Mouse (Mus musculus) layer of hippocampus, adult 9-11 months (tissue): Measurements from ENCODE around the gene Amfr.

ENCODE experiments used
- DNase-seq: peaks from one replicate; pipeline ENCODE4 v3.0.0; 2022

Gene Amfr

DNA sequence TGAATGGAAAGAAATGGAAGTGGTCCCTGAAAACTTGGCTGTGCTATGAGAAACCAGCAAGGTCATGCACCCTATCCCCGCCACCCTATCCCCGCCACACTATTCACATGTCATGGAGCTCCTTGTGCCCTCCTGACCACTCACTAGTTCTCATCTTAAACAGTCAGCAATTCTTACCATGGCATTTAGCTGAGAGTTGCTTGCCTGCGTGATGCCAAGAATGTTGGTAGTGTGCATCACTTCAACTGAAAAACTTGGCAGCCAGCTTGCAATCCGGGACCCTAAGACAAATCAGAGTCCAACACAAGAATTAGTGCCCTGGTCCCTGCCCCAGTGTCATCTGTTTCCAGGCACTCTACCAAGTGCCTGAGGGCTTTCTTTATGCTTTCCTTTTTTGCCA lies 32.5 kb downstream of the Amfr start:
- no peak for DNase-seq

- no peak for DNase-seq
Observed at GRCm38 (mm10) chr8:93976446-93977211, 36.0 kb downstream of the Amfr start.

- no peak for DNase-seq
Observed at GRCm38 (mm10) chr8:93975358-93975757, 37.3 kb downstream of the Amfr start.

- DNase-seq: no peak
Observed at GRCm38 (mm10) chr8:93974602-93975186, 37.9 kb downstream of the Amfr start.

DNA sequence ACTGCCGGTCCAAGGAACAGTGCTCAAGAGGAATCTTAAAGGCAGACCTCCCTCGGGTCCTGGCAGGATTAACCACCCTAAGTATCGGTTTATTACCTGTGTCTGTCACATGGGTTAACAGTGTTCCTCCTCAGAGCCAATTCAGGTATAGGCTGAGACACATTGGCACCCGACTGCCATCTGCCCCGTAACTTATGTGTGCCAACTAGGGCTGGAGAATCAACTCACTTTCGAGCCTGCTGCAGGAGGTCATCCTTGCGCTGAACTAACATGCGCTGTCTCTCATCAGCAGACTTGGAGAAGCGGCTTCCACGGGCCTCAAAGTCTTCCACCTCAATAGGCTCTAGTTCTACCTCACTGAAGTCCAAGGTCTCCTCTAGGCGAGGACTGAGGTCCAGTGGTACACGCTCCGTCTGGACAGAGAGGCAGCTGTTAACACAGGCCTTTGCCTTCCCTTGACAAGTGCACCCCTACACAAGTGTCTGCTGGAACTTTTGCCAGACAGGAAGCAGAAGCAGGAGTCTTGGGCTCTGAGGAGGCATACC lies 38.7 kb downstream of the Amfr start:
- DNase-seq: no peak

GRCm38 (mm10) chr8:93972971-93973734 lies 39.5 kb downstream of the Amfr start:
- no peak for DNase-seq

DNA sequence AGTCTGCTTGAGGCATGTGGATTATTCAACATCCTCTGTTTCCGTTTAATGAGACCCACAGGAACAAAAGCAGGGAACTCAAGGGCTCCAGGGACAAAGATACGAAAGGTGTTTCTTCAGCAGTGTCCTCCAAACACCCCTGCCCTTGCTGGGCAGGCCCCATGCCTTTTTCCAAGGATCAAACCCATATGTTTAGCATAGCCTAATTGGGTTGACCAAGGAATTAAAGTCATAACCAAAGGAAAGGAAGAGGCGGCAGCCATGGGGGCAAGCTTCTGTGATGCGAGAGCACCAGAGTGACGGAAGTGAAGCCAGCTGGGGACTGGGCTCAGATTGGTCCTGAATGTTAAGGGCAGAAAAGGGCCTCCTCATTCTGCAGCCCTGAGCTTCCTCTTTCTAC lies 40.4 kb downstream of the Amfr start:
- no peak for DNase-seq

- DNase-seq: no peak
Observed at GRCm38 (mm10) chr8:93971451-93971850, 41.2 kb downstream of the Amfr start.

GRCm38 (mm10) chr8:93969626-93970340 lies 42.9 kb downstream of the Amfr start:
- DNase-seq: no peak

GRCm38 (mm10) chr8:93968293-93968692 lies 44.3 kb downstream of the Amfr start:
- DNase-seq: no peak

GRCm38 (mm10) chr8:93960909-93961308 lies 51.7 kb downstream of the Amfr start:
- DNase-seq: no peak

DNA sequence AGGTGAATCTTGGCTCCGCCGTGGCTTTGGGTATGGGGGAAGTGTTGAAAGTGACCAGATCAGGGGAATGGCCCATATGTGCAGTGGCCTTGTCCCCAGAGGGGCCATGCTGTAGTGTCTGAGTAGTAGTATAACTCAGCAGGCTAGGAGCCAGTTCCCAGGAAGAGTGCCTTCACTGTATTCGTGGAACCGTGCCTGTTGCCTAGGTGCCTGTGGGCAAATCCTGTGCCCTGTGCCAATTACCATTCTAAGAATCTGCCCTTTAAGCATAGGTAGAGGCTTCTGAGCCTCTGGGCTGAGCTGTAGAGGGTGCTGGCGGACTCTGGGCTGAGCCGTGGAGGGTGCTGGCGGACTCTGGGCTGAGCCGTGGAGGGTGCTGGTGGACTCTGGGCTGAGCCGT lies 54.2 kb downstream of the Amfr start:
- peak; percentile 47 for DNase-seq

DNA sequence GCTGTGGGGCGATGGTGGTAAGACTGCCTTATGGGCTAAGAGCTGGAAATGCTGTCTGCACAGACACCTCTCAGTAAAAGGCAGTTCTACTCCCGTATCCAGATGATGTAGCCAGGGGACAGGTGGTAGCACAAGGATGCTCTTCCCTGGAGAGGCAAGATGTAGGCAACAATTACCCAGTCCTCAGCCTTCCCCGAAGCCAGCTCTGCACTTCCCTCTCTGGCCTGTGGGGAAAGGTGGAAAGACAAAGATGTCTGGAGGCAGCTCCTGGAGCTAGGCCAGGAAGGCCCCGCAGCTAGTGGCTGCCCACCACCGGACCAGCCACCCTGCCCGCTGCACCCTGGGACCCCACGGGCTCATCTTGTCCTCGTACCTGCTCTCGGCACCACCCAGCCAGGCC lies 60.1 kb downstream of the Amfr start:
- no peak for DNase-seq

DNA sequence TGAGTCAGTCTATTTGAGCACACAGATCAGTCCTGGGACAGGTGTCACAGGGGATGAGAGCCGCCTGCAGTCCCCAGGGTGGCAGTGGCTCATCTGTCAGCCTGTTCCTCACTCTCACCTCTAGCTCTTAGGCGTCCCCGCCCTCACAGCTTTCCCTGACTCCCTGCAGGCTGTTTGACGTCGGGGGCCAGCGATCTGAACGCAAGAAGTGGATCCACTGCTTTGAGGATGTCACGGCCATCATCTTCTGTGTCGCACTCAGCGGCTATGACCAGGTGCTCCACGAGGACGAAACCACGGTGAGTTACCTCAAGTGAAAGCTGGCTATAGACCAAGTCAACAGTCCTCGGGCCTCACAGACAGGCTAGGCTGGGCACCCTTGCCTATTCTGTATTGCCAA lies 62.5 kb downstream of the Amfr start:
- DNase-seq: no peak

DNA sequence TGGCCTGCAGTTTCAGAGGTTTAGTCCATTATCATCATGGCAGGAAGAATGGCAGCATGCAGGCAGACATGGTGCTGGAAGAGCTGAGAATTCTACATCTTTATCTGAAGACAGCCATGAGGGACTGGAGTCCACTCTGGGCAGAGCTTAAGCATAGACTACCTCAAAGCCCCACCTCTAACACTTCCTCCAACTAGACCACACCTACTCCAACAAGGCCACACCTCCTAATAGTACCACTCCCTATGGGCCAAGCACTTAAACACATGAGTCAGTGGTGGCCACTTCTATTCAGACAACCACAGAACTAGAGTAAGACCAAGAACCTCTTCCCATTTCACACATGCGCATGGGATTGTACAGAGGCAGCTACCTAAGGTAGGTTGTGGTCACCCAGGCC lies 66.2 kb downstream of the Amfr start:
- no peak for DNase-seq

DNA sequence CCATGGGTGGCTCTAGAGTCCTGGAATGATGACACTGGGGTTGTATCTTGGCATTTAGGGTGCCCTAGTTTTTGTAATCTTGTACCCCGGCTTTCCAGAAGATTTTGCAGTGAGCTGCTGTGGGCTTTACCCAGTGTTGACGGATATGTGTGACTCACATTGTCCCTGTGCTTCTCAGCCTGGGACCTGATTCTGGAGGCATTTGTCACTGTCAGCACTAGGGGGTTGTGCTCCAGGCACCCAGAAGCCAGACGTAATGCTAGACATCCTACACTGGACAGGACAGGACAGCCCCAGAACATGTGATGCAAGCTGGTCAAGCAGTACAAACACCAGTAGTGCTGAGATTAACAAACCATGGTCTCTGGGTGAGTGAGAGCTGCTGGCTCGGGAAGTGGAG lies 66.9 kb downstream of the Amfr start:
- DNase-seq: no peak

- peak; percentile 63 for DNase-seq
Observed at GRCm38 (mm10) chr8:93941636-93942054, 71.0 kb downstream of the Amfr start.

GRCm38 (mm10) chr8:93940542-93941423 lies 71.9 kb downstream of the Amfr start:
- no peak for DNase-seq

DNA sequence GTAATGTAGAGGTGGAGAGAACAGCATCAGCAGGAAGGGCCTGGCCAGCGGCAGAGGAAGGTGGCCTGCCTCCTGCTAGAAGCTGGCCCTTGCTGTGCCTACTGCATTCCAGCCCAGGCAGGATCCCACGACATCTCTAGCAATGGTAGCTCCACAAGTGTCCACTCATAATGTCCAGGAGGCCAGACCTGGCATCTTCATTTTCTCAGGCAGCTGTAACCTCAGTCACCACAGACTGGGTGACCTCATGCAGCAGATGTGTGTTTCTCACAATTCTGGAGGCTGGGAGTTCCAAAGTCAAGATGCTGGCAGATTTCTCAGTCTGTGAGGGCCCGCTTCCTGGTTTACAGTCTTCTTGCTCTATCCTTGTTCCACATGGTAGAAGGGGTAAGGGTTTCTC lies 74.4 kb downstream of the Amfr start:
- DNase-seq: no peak

- DNase-seq: no peak
Observed at GRCm38 (mm10) chr8:93933288-93933687, 79.4 kb downstream of the Amfr start.

DNA sequence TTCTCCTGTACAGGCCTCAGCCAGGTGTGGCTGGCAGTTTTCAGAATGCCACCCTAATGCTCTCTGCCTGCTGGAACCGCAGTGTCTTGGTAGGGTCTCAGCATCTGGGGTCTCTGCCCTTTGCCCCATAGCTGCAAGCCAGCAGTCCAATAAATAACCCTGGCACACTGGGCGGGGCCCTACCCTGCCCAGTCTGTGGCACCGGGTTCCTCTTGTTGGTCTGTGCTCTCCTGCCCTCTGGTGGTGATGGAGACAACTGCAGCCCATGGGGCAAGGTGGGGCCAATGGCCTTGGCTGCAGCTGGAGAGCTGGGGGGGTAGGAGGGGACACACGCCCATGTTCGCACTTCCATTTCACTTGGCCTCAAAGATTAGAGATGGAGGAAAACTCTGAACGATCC lies 79.8 kb downstream of the Amfr start:
- DNase-seq: peak; percentile 81

DNA sequence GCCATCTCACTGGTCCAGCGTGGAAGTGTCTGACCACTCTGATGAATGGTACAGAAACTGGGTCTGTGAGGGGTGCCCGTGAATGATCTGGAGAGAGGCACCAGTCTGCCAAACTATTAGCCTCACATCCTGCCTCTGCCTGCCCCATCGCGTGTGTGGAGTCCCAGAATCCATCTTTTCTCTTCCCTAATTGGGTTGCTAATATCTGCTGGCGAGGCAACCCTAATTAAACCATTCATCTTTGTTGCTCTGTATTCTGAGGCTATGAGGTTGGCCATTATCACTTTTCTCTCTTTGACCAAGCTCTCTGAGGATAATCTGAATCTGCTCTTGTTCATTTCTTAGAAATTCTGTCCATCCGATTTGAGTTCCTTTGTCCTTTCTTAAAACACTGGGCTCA lies 81.3 kb downstream of the Amfr start:
- DNase-seq: peak; percentile 68
